In genomic region chr3:145969031-145969501, GRCm38 (mm10) we compare ENCODE assay signal across 11 mouse cellular contexts. TPM values are rescaled to one million over a fixed set of nuclear protein-coding genes. Genes with fewer than 3 reads are reported as not detected.
DNase-seq lines count a peak whose midpoint lies in the region; TF ChIP-seq lines count a peak whose summit lies in the region.
"Had no signal": no experiment of that assay in that cellular context is flagged by ENCODE, and none has a peak within 500 bp of the region (broad histone marks: within the 10 kb centered on the region; RNA-seq: fewer than 3 reads in every experiment).

No protein-coding gene starts in this region.

- H3K4me3 ChIP-seq in heart, embryonic 10.5 days: no peak overlapping the region
- 0 out of 2 replicates have a peak overlapping the region, but pooled peaks have one; percentile 1 for H3K4me3 ChIP-seq in testis, adult 2 months (ENCODE audit: control insufficient read depth, low read depth, low read length)
- no peak overlapping the region for H3K4me3 ChIP-seq in cerebellum, adult 2 months (replicated peaks; ENCODE audit: insufficient read depth, low read depth, low read length)
- H3K4me3 ChIP-seq: myocyte had no signal

- DNase-seq in heart, embryonic 10.5 days (ENCODE audit: low spot score): no peak
- no peak for DNase-seq in heart, postnatal 25 days (ENCODE audit: low spot score)
- no peak for DNase-seq in testis, postnatal 14 days (ENCODE audit: low spot score)
- DNase-seq in kidney, postnatal 36 days: peak; percentile 69 to 73
- DNase-seq in left cerebral cortex, adult 11 months (ENCODE audit: low spot score): no peak
- no peak for DNase-seq in ovary, adult 18-20 months (ENCODE audit: low spot score)
- no peak for DNase-seq in cerebellum, adult 2 months
- DNase-seq: cerebellum, adult 9-10 months had no signal

- intact Hi-C loops in heart, postnatal 25 days (cut with DNase I): no loop called here

- TF ChIP-seq POLR2A in testis, adult 2 months (IDR thresholded peaks at IDR 0.05; ENCODE audit: control insufficient read depth, low read depth, low read length): no peak
- no peak for TF ChIP-seq POLR2A in cerebellum, adult 2 months (IDR thresholded peaks at IDR 0.05; ENCODE audit: borderline replicate concordance, insufficient read depth, low read length)

- H3K9me3 ChIP-seq in heart, embryonic 10.5 days: peaks cover 2% of the 10 kb centered on the region; the same call in 1 of the 2 replicates

- TF ChIP-seq CTCF in testis, adult 2 months (IDR thresholded peaks at IDR 0.05; ENCODE audit: control insufficient read depth, insufficient read depth, insufficient replicate concordance, low read depth, low read length): no peak
- no peak for TF ChIP-seq CTCF in cerebellum, adult 2 months (IDR thresholded peaks at IDR 0.05; ENCODE audit: borderline replicate concordance, insufficient read depth, low read depth, low read length)

- H3K27ac ChIP-seq in heart, embryonic 10.5 days: peak overlapping the region; percentile 73
- H3K27ac ChIP-seq in testis, adult 2 months (ENCODE audit: control insufficient read depth, insufficient read depth, low read depth, low read length): no peak overlapping the region
- H3K27ac ChIP-seq in cerebellum, adult 2 months (ENCODE audit: insufficient read depth, low read length): no peak overlapping the region
- H3K27ac ChIP-seq: hindbrain, postnatal 0 days had no signal

- H3K36me3 ChIP-seq in heart, embryonic 10.5 days: 0 out of 2 replicates have a peak, but pooled peaks cover 1% of the 10 kb centered on the region
- no peaks in the 10 kb centered on the region for H3K36me3 ChIP-seq in testis, adult 2 months (ENCODE audit: control insufficient read depth, insufficient read depth, low read length)

- WGBS in heart, embryonic 10.5 days: 38% methylated on average over 14 of the region's 14 CpGs
- WGBS in cerebellum, adult 2 months: 37% methylated on average over 14 of the region's 14 CpGs

- H3K4me1 ChIP-seq in heart, embryonic 10.5 days: peaks cover 20% of the 10 kb centered on the region
- peaks cover 2% of the 10 kb centered on the region for H3K4me1 ChIP-seq in testis, adult 2 months (ENCODE audit: control insufficient read depth, insufficient read depth, low read length)
- H3K4me1 ChIP-seq in cerebellum, adult 2 months (ENCODE audit: control insufficient read depth, insufficient read depth, low read length): no peaks in the 10 kb centered on the region

- no peaks in the 10 kb centered on the region for H3K27me3 ChIP-seq in heart, embryonic 10.5 days (ENCODE audit: insufficient read depth, poor library complexity, severe bottlenecking)
- no peaks in the 10 kb centered on the region; the same call in 1 of the 2 replicates for H3K27me3 ChIP-seq in testis, adult 2 months (ENCODE audit: control insufficient read depth, insufficient read depth, low read length)
- no peaks in the 10 kb centered on the region for H3K27me3 ChIP-seq in cerebellum, adult 2 months (ENCODE audit: control insufficient read depth, insufficient read depth, low read length)

RNA-seq across cellular contexts. Expression of gene Syde2, which starts 18.6 kb away (rescaled TPM):
- polyA plus RNA-seq in heart, embryonic 10.5 days (2016; fragmentation: Nextera tagmentation; extraction: Ambion mirVana): 3.1 and 3.4 TPM in 2 replicates
- total RNA-seq in heart, postnatal 25 days (2021): 10 to 100 TPM; 18.1 to 21.5 TPM
- 0.72 and 0.77 TPM in 2 replicates for polyA plus RNA-seq in testis, adult 2 months (2012; rRNA removed)
- polyA plus RNA-seq in cerebellum, adult 2 months (2012; rRNA removed): 1.2 and 1.3 TPM in 2 replicates

RNA-seq across cellular contexts. Expression of gene 2410004B18Rik, which starts 31.3 kb away (rescaled TPM):
- 43.3 and 55.7 TPM in 2 replicates for polyA plus RNA-seq in heart, embryonic 10.5 days (2016; fragmentation: Nextera tagmentation; extraction: Ambion mirVana)
- 10 to 100 TPM; 16.8 to 18.1 TPM for total RNA-seq in heart, postnatal 25 days (2021)
- polyA plus RNA-seq in testis, adult 2 months (2012; rRNA removed): 12.1 and 13.0 TPM in 2 replicates
- 44.3 and 47.9 TPM in 2 replicates for polyA plus RNA-seq in cerebellum, adult 2 months (2012; rRNA removed)

RNA-seq across cellular contexts. Expression of gene Bcl10, which starts 46.5 kb away (rescaled TPM):
- 39.1 and 41.1 TPM in 2 replicates for polyA plus RNA-seq in heart, embryonic 10.5 days (2016; fragmentation: Nextera tagmentation; extraction: Ambion mirVana)
- 10 to 100 TPM; 18.1 to 20.4 TPM for total RNA-seq in heart, postnatal 25 days (2021)
- polyA plus RNA-seq in testis, adult 2 months (2012; rRNA removed): 4.6 and 4.7 TPM in 2 replicates
- 14.1 and 15.0 TPM in 2 replicates for polyA plus RNA-seq in cerebellum, adult 2 months (2012; rRNA removed)

Comparison
In these comparisons a context has a peak if more than half of its experiments do, and no peak if none do; other contexts are left out.
1. DNase-seq: peak in kidney, postnatal 36 days (2 of 2); none in heart, embryonic 10.5 days (single experiment), heart, postnatal 25 days (single experiment), testis, postnatal 14 days (single experiment), left cerebral cortex, adult 11 months (single experiment), ovary, adult 18-20 months (single experiment) and cerebellum, adult 2 months (0 of 2).